Mouse (Mus musculus): ENCODE results near the gene Zfp87.

The Zfp87 gene

GRCm38 (mm10) chr13:67525753-67526410, at the start of gene Zfp87, which contains the start of gene Gm26965:
Zfp87 (minus strand) TSS chr13:67526177.
Gm26965 (minus strand) TSS chr13:67526151.
- DNase-seq (ENCODE audit: low spot score): peak; percentile 89

DNA sequence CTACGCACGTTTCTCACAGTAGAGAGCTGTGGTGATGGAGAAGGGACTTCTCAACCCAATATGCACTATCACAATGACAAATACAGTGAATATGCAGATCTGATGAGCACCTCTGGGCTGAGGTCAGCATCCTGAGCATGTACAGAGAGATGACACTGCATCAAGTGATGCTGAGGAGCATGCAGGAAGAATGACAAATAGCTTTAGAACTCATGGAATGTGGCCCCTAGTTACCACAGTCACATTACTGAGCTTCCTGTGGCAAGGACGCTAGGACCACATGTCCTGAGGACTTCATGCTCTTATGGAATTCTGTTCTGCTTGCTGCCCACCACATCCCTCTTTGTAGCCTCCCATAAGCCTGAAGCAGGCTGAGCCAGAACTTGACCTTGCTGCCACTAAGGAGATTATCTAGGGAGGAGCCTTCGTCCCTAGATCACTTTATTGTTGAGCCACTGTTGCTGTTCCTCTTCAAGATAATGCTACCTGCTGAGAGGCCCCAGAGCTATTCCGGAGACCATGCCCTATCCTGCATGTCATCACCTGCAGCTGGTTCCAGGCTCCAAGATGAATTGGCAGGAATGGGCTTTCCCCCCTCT, 46.7 kb upstream of the Zfp87 start:
- no peak for DNase-seq (ENCODE audit: low spot score)

GRCm38 (mm10) chr13:67553730-67554129, 27.8 kb upstream of the Zfp87 start, which contains the start of gene Zfp748:
Zfp748 (minus strand) TSS chr13:67553830.
- no peak for DNase-seq (ENCODE audit: low spot score)

GRCm38 (mm10) chr13:67552505-67553346, 26.7 kb upstream of the Zfp87 start:
- DNase-seq (ENCODE audit: low spot score): peak; percentile 87

DNA sequence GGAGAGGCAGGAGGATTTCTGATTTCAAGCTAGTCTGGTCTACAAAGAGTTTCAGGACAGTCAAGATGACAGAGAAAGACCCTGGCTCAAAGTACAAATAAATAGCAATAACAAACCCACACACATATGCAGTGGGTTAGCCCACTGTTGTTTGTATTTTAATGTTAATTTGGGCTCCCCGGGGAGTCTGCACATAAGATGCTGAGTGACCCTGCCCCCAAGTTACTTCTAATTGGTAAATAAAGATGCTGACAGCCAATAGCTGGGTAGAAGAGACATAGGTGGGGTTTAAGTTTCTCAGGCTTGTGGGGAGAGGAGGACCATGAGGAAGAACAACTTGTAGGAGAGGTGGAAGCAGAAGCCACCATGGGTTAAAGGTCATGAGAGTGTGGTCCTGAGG, 20.0 kb upstream of the Zfp87 start:
- no peak for DNase-seq (ENCODE audit: low spot score)

DNA sequence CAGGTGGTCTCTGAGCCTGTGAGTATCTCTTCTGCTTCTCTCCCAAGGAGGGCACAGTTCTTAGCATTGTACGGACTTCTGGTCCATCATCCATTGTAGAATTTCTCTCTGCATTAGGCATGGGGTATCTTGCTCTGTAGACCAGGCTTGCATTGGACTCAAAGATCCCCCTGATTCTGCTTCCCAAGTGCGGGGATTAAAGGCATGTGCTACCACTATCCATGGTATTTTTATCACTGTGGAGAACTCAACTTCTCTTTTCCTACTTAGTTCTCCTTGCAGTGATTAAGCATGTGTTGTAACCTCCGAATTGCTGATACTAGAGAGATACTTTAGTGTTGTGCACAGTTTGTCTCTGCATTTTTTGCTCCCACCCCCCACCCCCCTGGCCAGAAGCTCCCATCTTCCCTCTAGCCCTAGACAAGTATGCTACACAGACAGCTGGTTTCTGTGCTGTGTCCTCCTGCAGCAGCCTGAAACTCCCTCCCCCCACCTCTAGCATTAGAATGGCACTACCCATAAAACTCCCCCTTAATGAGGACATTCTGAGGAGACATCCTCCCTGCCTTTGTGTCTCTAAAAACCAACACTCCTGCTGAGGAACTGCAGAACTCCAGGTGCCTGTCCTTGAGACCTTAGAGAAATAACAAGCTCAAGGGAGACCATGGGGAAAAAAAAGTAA, 1.2 kb upstream of the Zfp87 start:
- no peak for DNase-seq (ENCODE audit: low spot score)

GRCm38 (mm10) chr13:67500908-67501307, 25.1 kb downstream of the Zfp87 start:
- DNase-seq (ENCODE audit: low spot score): no peak

- DNase-seq (ENCODE audit: low spot score): peak; percentile 81
These were observed 25.8 kb downstream of the Zfp87 start, which contains the start of gene Zfp58 for GRCm38 (mm10) chr13:67500084-67500719. Zfp58 (minus strand) TSS chr13:67500555.

DNA sequence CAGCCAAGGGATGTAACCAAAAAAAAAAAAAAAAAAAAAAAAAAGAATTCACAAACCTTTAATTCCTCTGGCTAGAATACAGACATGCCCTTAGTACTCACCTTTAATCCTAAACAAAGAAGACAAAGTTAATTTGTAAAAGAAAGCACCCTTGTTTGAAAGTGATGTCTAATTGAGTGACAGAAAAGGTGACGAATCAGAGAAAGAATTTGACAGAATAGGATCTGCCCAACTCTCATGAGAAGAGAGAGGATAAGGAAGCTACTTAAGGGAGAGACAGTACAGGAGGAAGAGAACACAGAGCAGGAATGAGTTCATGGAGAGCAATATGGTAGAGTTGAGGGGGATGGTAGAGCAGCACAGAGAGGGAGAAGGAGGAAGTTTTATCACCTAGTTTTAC, 30.3 kb downstream of the Zfp87 start:
- DNase-seq (ENCODE audit: low spot score): no peak

DNA sequence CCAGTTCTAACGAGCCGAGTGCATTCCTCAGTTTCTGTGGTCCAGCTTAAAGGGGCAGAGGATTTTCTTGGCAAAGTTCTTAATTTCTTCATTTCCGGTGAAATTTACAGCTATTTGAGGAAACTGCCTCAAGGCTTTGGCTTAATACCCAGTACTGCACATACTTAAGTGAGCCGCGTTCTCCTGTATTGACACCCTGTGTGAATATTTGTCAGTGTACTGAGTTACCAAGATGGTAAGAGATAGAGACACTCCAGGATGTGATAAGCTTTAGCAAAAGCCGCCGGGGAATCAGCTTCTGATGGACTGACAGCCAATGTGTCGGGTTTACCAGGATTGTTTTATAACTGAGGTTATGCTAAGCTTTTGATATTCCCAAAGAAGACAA, 41.6 kb downstream of the Zfp87 start:
- no peak for DNase-seq (ENCODE audit: low spot score)

DNA sequence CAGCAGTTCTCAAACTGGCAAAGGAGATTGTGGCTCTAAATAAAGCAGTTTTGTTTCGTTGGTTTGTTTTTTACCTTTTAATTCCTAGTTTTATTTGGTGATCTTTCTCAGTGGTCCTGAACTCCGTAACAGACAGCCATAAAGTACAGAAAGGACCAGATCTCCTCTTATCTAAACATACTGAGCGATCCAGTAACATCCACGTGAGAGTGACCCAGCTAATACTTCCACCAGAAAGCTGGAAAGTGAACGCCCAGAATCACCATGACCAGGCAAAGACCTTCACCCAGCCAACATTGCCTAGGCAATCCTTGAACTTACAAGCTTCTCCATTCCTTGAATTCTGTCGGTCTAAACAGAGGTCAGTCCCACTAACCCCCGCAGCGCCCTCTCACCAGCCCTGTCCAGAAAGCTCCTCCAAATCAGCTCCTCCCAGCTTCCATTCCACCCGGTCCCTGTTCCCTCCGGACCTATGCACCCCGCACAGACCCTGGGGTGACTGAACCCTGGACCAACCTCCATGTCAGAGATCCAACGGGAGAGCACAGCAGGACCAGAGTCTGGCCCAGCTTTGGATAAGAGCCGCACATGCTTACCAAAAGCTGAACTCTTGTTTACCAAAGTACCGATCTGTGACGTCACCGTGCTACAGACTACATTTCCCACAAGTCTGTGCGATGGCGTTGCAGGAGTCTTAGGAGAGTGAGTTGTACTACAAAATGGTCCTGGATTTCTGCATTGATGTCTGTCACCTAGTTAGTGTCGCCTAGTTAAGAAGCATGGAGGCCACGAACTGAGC, 42.2 kb downstream of the Zfp87 start, which contains the start of gene Zfp874b:
TSS of gene Zfp874b (minus strand) at position 634 of the 799 bp plus-strand sequence.
- DNase-seq (ENCODE audit: low spot score): peak; percentile 80

DNA sequence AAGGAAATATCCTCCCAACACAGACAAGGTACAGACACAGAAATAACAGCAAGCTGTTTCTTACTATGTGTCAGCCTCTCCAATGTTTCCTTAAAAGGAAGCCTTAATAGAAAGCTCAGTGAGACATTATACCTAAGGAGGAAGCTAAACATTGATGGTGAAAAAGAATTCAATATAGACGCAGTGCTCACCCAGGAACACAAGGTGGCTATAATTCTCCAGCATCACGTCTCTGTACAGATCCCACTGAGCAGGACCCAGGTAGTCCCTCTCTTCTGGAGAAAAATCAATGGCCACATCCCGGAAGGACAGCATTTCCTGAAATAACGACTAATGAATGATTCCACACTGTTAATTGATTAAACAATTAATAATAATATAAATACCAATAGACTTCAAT, 44.4 kb downstream of the Zfp87 start:
- no peak for DNase-seq (ENCODE audit: low spot score)

GRCm38 (mm10) chr13:67469274-67469673, 56.7 kb downstream of the Zfp87 start:
- no peak for DNase-seq (ENCODE audit: low spot score)
